Mouse (Mus musculus): ENCODE measurements at regions not wholly inside any gene's neighbourhood (a gene's known extent, or its start where the extent isn't known, plus 50 kb on each side); places are given as distances from the start of the nearest gene placed in this dataset. TPM values are rescaled to one million over a fixed set of nuclear protein-coding genes. Genes with fewer than 3 reads are reported as not detected.

- DNase-seq = no peak
- no peak overlapping the region for H3K4me3 ChIP-seq
- intact Hi-C loops (cut with DNase I) = no loop called here
- no peak overlapping the region for H3K27ac ChIP-seq
- TF ChIP-seq CTCF (IDR thresholded peaks at IDR 0.05) = no peak
Measured at GRCm38 (mm10) chr14:109941162-109941561, 813.8 kb downstream of the Slitrk6 start.

DNA sequence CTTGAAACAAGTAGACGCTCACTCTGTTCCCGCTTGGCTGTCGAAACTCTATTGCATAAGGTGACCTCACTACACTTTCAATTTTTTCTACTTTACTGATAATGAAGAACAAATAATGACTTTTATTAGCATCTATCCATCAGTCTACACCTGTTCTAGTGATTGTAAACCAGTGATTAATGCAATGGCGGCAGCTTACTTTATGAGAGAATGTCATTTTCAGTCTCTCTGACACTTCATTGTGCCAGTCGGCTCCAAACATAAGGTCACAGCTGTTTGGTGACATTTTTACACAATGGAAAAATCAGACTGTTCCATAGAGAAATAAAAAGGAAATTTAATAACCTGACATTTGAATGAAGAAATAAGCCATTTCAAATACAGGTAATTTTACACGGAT lies 817.5 kb downstream of the Slitrk6 start:
- H3K4me3 ChIP-seq = no peak overlapping the region
- DNase-seq = no peak
- no peak for TF ChIP-seq CTCF (IDR thresholded peaks at IDR 0.05)
- intact Hi-C loops (cut with DNase I) = no loop called here
- H3K27ac ChIP-seq = no peak overlapping the region

- intact Hi-C loops (cut with DNase I) = no loop called here
- Histone ChIP-seq H3K27ac (no peak overlapping the region), H3K4me3 (no peak overlapping the region)
- no peak for DNase-seq
- no peak for TF ChIP-seq CTCF (IDR thresholded peaks at IDR 0.05)
Measured at GRCm38 (mm10) chr14:109928977-109929376, 826.0 kb downstream of the Slitrk6 start.

DNA sequence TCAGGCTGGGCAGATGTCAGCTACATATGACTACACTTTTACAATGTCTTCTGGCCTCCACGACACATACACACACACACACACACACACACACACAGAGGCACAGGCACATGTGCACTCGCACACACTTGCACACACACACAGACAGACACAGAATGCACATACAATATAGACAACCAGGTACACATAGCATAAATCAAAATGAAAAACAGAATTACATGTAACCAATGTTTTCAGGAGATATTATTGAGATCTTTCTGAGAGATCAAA lies 863.1 kb downstream of the Slitrk6 start:
- intact Hi-C loops (cut with DNase I) = no loop called here
- Histone ChIP-seq H3K27ac (no peak overlapping the region), H3K4me3 (no peak overlapping the region)
- no peak for TF ChIP-seq CTCF (IDR thresholded peaks at IDR 0.05)
- no peak for DNase-seq

DNA sequence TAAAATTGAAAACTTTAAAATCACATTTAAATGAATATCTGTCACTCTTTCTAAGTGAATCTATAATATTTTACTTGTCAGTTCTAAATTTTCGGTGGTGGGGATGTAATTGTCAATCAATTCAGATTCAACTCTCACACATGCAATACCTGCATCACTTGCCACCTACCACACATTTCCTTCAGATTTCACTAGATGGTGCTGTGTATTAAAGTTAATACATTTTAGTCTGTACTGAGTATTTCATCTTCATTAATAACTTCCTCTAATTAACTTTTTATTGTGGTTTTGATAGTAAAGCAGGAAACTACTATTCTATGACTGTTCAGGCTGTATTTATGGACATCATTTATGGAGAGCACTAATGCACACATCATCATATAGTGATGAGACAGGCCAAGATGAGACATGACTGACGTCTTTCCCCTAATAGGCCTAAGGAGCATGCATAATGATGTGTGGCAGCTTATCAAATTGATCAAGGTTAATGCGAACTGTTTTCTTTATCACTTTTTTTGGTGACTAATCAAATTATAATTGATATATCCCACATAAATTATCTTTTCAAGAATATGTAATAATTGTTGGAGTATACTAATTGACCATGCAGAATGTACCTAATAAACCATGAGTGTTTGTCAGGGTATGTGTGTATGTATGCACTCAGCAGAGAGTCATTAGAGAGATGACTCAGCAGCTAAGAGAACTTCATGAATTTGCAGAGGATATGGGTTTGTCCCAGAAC lies 863.6 kb downstream of the Slitrk6 start:
- Histone ChIP-seq H3K27ac (no peak overlapping the region), H3K4me3 (no peak overlapping the region)
- TF ChIP-seq CTCF (IDR thresholded peaks at IDR 0.05) = peak; percentile 18; the same call in 1 of the 2 replicates
- DNase-seq = no peak
- intact Hi-C loops (cut with DNase I) = no loop called here

DNA sequence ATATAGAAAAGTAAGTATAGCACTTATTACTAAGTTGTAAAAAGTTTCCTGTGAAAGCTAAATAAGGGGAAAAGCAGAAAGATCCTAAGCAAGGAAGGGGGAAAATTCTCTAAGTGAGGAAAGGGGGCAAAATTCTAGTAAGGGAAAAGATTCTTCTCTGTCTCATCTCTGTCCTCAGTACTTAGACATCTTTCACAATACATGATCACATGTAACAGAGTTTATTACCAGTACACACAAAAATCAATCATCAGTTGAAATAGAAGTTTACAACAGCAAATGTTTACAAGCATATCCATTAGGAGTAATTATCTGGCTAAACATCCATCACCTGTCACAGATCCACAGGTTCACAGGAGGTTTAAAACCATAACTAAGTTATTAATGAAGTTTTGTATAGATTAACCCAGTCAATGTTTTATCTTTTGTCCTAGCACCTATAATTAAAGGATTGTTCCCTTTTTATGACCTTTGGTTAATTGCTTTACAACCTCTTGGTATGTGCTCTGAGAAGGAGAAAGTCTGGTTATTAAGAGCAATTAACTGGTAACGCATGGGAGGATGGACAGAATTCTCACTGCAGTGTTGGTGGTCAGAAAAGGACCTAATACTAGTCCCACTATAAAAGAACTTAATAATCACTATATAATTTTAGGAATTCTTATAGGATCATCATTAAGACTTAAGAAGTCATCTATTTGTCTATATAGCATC lies 877.8 kb downstream of the Slitrk6 start:
- intact Hi-C loops (cut with DNase I) = no loop called here
- TF ChIP-seq CTCF (IDR thresholded peaks at IDR 0.05) = no peak
- no peak overlapping the region for H3K4me3 ChIP-seq
- no peak overlapping the region for H3K27ac ChIP-seq
- DNase-seq = no peak

GRCm38 (mm10) chr14:109874230-109874629 lies 880.7 kb downstream of the Slitrk6 start:
- DNase-seq = no peak
- intact Hi-C loops (cut with DNase I) = no loop called here
- Histone ChIP-seq H3K4me3 (no peak overlapping the region), H3K27ac (no peak overlapping the region)
- peak; percentile 61 for TF ChIP-seq CTCF (IDR thresholded peaks at IDR 0.05)

- intact Hi-C loops (cut with DNase I) = no loop called here
- Histone ChIP-seq H3K27ac (no peak overlapping the region), H3K4me3 (no peak overlapping the region)
- no peak for DNase-seq
- peak; percentile 49 for TF ChIP-seq CTCF (IDR thresholded peaks at IDR 0.05)
Measured at GRCm38 (mm10) chr14:109840354-109841104, 914.4 kb downstream of the Slitrk6 start.

GRCm38 (mm10) chr14:109802522-109803126 lies 888.7 kb upstream of the Slitrk1 start:
- Histone ChIP-seq H3K4me3 (no peak overlapping the region), H3K27ac (no peak overlapping the region)
- intact Hi-C loops (cut with DNase I) = no loop called here
- no peak for TF ChIP-seq CTCF (IDR thresholded peaks at IDR 0.05)
- DNase-seq = no peak

DNA sequence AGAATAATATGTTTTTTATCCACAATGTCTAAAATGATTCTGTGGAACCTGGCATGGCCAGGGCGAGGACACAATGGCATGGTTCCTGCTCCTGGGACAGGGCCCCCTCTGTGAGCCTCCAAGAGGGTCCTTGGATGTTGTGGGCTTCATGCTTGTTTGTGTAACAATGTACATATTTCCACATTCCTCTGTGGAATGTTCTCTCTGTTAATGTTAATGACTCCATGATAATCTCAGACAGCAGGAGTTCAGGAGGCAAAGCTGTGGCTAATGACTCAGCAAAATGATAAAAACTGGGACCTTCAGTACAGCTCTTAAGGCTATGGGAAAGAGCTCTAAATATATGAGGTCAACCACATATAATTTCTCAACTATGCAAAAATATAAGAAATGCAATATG lies 858.3 kb upstream of the Slitrk1 start:
- DNase-seq = no peak
- intact Hi-C loops (cut with DNase I) = no loop called here
- H3K4me3 ChIP-seq = no peak overlapping the region
- no peak overlapping the region for H3K27ac ChIP-seq
- no peak for TF ChIP-seq CTCF (IDR thresholded peaks at IDR 0.05)

- DNase-seq = no peak
- no peak overlapping the region for H3K4me3 ChIP-seq
- no peak for TF ChIP-seq CTCF (IDR thresholded peaks at IDR 0.05)
- intact Hi-C loops (cut with DNase I) = no loop called here
- no peak overlapping the region for H3K27ac ChIP-seq
Measured at GRCm38 (mm10) chr14:109760892-109761291, 846.9 kb upstream of the Slitrk1 start.

Small RNA genes in the stretch of these regions (microRNA-seq; reads per million reads assigned to microRNA genes)
- gene Gm24369 = not detected
